Mouse (Mus musculus): ENCODE data around the gene Gm12830.

Gene Gm12830

DNA sequence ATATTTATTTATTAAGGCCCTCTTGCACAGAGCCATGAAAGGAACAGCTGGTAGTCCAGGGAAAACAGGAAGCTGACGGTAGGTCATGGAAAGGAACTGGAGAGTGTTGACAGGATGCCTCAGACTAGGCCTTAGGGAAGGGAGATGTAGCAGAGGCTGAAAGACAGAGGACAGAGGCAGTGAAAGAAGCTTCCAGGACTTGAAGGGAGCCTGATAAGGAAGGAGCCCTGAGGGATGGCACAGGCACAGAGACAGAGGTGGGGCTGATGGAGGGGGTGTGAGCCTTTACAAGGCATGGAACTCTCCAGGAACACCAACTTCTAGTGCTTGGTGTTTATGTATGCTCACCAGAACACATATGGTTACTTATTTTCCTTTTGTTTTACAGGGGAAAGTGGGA lies 23.1 kb downstream of the Gm12830 start:
- DNase-seq (ENCODE audit: low spot score in 2 of 2), result no peak

GRCm38 (mm10) chr4:114845622-114846021 lies 24.1 kb downstream of the Gm12830 start:
- no peak for DNase-seq (ENCODE audit: low spot score in 2 of 2)

GRCm38 (mm10) chr4:114846723-114847122 lies 25.2 kb downstream of the Gm12830 start:
- no peak for DNase-seq (ENCODE audit: low spot score in 2 of 2)

DNA sequence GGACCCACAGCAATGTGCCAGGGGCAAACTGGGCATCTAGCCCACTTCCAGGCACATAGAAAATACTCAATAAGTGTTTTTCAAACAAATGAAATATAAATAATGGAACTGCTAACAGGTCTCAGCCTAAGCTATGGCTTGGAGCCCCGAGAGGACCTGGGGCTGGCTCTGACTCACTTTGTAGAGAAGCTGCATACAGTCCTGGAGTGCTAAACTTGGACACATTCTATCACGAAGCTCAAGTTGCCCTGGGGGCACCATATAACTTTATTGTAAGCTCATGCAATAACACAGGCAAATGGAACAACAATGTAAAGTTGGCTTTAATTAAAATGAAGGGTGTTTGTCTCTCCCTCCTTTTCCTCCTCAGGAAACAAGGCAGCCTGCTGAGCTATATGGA lies 32.4 kb downstream of the Gm12830 start:
- DNase-seq (ENCODE audit: low spot score in 2 of 2), result no peak

- no peak for DNase-seq (ENCODE audit: low spot score in 2 of 2)
These were observed 36.9 kb downstream of the Gm12830 start for GRCm38 (mm10) chr4:114858426-114858825.

DNA sequence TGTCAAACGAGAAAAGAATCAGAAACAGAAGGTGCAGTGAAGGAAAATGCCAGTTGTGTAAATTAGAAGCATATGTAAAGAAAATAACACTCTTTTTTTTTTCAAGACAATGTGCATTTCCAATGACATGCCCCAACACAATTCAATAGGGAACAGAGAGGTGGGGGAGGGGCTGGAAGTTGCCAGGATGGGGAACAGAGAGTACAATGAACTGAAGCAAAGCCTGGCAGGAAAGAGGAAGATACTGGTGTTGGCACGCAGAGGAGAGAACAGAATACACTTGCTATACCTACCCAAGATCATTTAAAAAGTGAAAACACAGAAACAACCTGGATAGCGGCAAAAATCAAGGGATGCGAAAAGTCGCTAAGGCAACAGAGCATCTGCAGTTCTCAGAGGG lies 41.6 kb downstream of the Gm12830 start:
- DNase-seq (ENCODE audit: low spot score in 2 of 2), result no peak

- no peak for DNase-seq (ENCODE audit: low spot score in 2 of 2)
These were observed 48.4 kb downstream of the Gm12830 start for GRCm38 (mm10) chr4:114869765-114870490.

DNA sequence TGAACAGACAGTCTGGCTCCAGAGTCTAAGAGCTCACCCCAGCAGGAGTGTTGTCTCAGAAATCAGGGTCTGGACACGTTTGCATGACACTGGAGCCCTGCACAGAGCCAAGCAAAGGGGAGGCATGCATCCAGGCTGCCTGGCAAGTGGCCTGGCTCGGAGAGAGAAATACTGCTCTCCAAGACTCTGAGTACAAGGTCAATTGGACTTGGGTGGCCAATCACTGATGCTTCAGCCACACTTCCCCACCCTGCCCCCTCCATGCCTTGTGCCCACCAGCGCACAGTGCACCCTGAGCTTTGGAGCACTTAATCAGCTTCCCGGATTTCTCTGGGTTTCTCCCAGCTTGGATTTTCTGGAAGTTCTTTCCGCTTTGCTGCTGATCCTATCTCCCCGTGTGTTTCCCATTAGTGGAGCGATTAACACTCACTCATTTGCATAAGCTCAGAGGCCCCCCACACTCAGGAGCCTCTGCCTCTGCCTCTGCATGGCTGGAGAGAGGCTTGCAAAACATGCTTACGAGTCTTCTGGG lies 55.0 kb downstream of the Gm12830 start:
- no peak for DNase-seq (ENCODE audit: low spot score in 2 of 2)

DNA sequence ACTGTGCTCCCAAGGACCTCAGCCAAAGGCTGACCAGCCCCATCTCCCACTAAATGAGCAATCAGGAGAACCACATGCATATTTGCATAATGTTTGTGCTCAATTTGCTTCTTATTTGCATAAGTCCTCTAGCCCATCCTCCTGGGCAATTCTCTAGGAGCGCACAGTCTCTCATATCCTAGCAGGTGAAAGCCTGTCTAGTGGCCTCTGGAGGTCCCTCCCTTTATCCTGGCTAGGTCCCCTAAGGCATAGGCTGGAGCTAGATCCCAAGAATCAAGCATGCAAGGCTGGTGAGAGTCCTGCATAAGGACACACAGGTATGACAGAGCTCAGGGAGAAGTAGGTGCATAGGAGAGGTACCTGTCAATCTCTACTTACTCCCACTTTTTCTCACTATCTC lies 60.7 kb downstream of the Gm12830 start:
- no peak for DNase-seq (ENCODE audit: low spot score in 2 of 2)

DNA sequence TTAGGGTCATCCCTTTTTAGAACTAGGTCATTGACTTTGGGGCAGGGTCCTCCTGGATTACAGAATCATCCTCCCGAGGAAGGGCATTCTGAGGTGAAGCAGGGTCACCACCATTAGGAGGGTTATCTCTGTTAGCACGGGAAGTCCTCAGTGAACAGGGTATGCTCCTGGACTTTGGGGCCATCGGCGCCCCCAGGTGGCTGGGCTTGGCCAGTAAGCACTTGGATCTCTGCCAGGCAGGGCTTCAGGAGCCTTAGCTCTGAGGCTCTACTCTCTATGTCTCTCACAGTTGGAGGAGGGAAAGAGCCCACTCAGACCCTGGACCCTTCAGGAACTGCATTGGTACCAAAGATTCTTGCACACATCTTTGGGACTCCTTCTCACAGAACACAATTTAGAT lies 76.3 kb downstream of the Gm12830 start:
- DNase-seq (ENCODE audit: low spot score in 2 of 2), result no peak

GRCm38 (mm10) chr4:114899885-114900284 lies 78.4 kb downstream of the Gm12830 start:
- no peak for DNase-seq (ENCODE audit: low spot score in 2 of 2)

DNA sequence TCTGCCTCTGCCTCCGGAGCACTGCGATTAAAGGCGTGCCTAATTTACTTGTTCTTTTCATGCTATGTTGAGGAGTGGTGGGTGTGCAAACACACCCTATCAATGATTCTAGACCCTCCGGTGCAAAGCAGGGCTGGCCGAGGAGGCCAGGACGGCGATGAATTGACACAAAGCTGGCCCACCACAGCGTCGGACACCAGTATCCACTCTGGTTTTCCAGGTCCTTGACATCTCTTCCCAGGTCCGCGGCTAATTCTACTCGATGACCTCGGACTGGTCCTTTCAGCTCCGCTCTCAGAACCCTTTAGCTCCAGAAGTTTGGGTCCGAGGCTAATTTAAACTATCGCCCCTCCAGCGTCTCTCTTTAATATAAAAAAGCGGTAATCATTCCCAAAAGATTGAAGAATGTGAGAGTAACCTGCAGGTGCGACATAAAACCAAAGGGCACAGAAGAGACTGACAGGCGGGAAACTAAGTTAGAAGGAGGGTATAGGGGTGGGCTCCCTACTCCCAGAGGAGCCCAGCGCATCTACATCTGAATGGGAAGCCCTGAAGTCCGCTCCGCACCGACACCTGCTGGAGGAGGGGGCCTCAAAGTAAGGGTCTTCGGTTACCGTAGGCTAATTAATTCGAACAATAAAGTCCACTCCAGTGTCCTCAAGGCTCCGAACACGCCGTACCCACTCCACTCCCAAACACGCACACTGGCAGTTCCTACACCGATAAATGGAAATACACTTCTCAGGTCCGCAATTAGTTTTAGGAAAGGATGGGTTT lies 79.5 kb downstream of the Gm12830 start:
- no peak for DNase-seq (ENCODE audit: low spot score in 2 of 2)

GRCm38 (mm10) chr4:114901643-114902351 lies 80.3 kb downstream of the Gm12830 start:
- no peak for DNase-seq (ENCODE audit: low spot score in 2 of 2)

- no peak for DNase-seq (ENCODE audit: low spot score in 2 of 2)
These were observed 81.3 kb downstream of the Gm12830 start for GRCm38 (mm10) chr4:114902641-114903421.

DNA sequence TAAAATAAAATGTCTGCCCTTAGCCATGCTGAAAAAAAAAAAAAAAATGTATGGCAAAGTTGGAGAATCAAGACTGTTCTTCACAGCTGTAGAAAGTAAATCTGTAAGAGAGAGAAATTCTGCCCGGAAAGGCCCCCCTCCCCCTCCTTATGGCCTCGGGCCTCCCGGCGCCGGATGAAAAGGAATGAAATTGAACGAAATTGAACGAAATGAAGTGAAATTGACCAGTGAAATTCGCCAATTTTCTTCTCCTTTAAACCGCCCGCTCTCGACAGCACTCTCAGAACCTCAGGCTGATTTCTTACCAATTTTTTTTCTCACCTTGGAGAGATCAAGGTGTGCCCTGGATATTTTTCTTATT lies 81.9 kb downstream of the Gm12830 start:
- DNase-seq (ENCODE audit: low spot score in 2 of 2), result no peak

DNA sequence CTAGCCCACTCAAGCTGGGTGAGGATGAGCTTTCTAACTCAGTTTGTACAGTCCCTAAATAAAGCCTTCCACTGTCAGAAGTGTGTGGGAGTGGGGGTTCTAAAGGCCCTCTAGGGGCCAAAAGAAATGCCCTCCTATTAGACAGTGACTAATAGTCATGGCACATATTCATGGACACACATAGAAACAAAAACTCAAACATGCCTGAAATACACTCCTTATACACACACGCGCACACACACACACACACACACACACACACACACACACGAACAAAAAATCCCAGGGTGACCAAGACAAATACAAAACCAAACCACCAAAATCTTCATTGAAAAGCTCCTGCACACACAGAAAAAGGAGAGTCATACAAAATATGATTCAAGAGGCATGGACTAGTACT lies 84.0 kb downstream of the Gm12830 start:
- no peak for DNase-seq (ENCODE audit: low spot score in 2 of 2)

All from heart, adult 9 months (tissue).